Mouse (Mus musculus): Measurements from ENCODE around the gene Rab4a. TPM values are rescaled to one million over a fixed set of nuclear protein-coding genes. Genes with fewer than 3 reads are reported as not detected.

The Rab4a gene
- polyA plus RNA-seq, 1 experiment from 2014 or later, result 36.3 TPM

DNA sequence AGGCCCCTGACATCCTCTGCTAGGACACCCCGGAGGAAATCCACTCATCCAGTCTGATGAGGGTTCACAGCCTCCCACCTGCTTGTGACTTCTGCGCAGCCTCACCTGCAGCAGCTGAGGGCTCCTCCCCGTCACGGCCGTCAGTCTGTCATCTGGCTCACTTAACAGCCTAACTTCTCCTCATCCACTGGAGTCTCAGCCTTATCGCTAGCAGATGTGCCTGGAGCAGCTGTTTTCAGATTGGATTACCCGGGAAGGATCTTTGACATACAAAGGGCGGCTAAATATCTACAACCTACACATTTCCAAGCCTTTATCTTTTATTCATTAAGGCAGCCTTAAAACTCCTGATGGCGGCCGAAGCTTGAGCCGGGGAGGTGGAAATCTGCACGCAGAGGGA lies 32.3 kb upstream of the Rab4a start:
- H3K27me3 ChIP-seq (ENCODE audit: insufficient read depth, low read length), result 0 out of 2 replicates have a peak, but pooled peaks cover 2% of the 10 kb centered on the region
- H3K36me3 ChIP-seq (replicated peaks; ENCODE audit: insufficient read depth, low read length), result no peaks in the 10 kb centered on the region
- H3K9ac ChIP-seq (replicated peaks), result no peak overlapping the region
- H3K9me3 ChIP-seq (ENCODE audit: low read length), result no peaks in the 10 kb centered on the region
- peaks cover 8% of the 10 kb centered on the region; the same call in 1 of the 2 replicates for H3K4me1 ChIP-seq (ENCODE audit: insufficient read depth)
- WGBS (ENCODE audit: insufficient replicate concordance), result 64% methylated on average over 12 of the region's 12 CpGs
- ATAC-seq, result no peak
- DNase-seq, result no peak
- H3K4me3 ChIP-seq (ENCODE audit: low read depth, low read length), result no peak overlapping the region
- no peak overlapping the region for H3K4me2 ChIP-seq (ENCODE audit: low read depth, low read length)
- TF ChIP-seq EP300 (IDR thresholded peaks at IDR 0.05; ENCODE audit: low read depth), result no peak
- no peak for TF ChIP-seq CTCF (IDR thresholded peaks at IDR 0.05; ENCODE audit: low read depth)
- no peak overlapping the region for H3K27ac ChIP-seq (ENCODE audit: low read depth)

- Histone ChIP-seq H3K4me3 (ENCODE audit: low read depth, low read length) (no peak overlapping the region), H3K4me2 (ENCODE audit: low read depth, low read length) (no peak overlapping the region), H3K9me3 (ENCODE audit: low read length) (no peaks in the 10 kb centered on the region), H3K4me1 (ENCODE audit: insufficient read depth) (peaks cover 8% of the 10 kb centered on the region; the same call in 1 of the 2 replicates), H3K27me3 (ENCODE audit: insufficient read depth, low read length) (0 out of 2 replicates have a peak, but pooled peaks cover 2% of the 10 kb centered on the region), H3K27ac (ENCODE audit: low read depth) (no peak overlapping the region), H3K36me3 (replicated peaks; ENCODE audit: insufficient read depth, low read length) (no peaks in the 10 kb centered on the region), H3K9ac (replicated peaks) (no peak overlapping the region)
- ATAC-seq (no peak), DNase-seq (no peak)
- TF ChIP-seq EP300 (IDR thresholded peaks at IDR 0.05; ENCODE audit: low read depth), result no peak
- no peak for TF ChIP-seq CTCF (IDR thresholded peaks at IDR 0.05; ENCODE audit: low read depth)
- WGBS (ENCODE audit: insufficient replicate concordance), result 91% methylated on average over 1 of the region's 1 CpGs
Observed at GRCm38 (mm10) chr8:123774491-123774890, 31.3 kb upstream of the Rab4a start.

DNA sequence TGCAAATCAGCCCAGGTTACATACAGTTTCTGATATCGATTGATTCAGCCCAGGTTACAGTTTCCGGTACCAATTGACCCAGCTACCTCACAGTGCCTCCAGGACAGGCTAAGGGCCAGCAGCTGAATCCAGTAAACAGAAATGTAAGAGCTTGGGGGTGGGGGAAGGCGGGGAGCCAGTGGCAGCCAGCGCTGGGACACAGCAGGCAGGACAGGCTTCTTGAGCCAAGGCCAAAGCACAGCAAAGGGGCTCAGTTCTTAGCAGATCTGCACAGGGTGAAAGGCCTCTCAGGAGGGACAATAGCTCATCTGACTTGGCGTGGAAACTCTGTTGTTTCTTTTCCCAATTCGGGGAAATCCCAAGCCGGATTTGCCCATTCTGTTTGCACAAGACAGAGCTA lies 28.5 kb upstream of the Rab4a start:
- Histone ChIP-seq H3K4me3 (ENCODE audit: low read depth, low read length) (no peak overlapping the region), H3K4me1 (ENCODE audit: insufficient read depth) (peaks cover 8% of the 10 kb centered on the region), H3K9me3 (ENCODE audit: low read length) (no peaks in the 10 kb centered on the region), H3K27me3 (ENCODE audit: insufficient read depth, low read length) (0 out of 2 replicates have a peak, but pooled peaks cover 2% of the 10 kb centered on the region), H3K9ac (replicated peaks) (no peak overlapping the region), H3K27ac (ENCODE audit: low read depth) (peak overlapping the region; percentile 60; the same call in 1 of the 2 replicates), H3K4me2 (ENCODE audit: low read depth, low read length) (no peak overlapping the region), H3K36me3 (replicated peaks; ENCODE audit: insufficient read depth, low read length) (no peaks in the 10 kb centered on the region)
- TF ChIP-seq CTCF (IDR thresholded peaks at IDR 0.05; ENCODE audit: low read depth) (no peak), EP300 (IDR thresholded peaks at IDR 0.05; ENCODE audit: low read depth) (no peak)
- ATAC-seq (peak; percentile 83), DNase-seq (peak; percentile 58)
- WGBS (ENCODE audit: insufficient replicate concordance), result 44% methylated on average over 7 of the region's 7 CpGs

- Histone ChIP-seq H3K27ac (ENCODE audit: low read depth) (no peak overlapping the region), H3K27me3 (ENCODE audit: insufficient read depth, low read length) (0 out of 2 replicates have a peak, but pooled peaks cover 2% of the 10 kb centered on the region), H3K4me3 (ENCODE audit: low read depth, low read length) (no peak overlapping the region), H3K4me1 (ENCODE audit: insufficient read depth) (peaks cover 8% of the 10 kb centered on the region), H3K36me3 (replicated peaks; ENCODE audit: insufficient read depth, low read length) (no peaks in the 10 kb centered on the region), H3K4me2 (ENCODE audit: low read depth, low read length) (no peak overlapping the region), H3K9ac (replicated peaks) (no peak overlapping the region), H3K9me3 (ENCODE audit: low read length) (no peaks in the 10 kb centered on the region)
- ATAC-seq (no peak), DNase-seq (no peak)
- 49% methylated on average over 3 of the region's 3 CpGs for WGBS (ENCODE audit: insufficient replicate concordance)
- TF ChIP-seq CTCF (IDR thresholded peaks at IDR 0.05; ENCODE audit: low read depth) (no peak), EP300 (IDR thresholded peaks at IDR 0.05; ENCODE audit: low read depth) (no peak)
Observed at GRCm38 (mm10) chr8:123780471-123780870, 25.3 kb upstream of the Rab4a start.

GRCm38 (mm10) chr8:123781256-123781655 lies 24.5 kb upstream of the Rab4a start:
- TF ChIP-seq CTCF (IDR thresholded peaks at IDR 0.05; ENCODE audit: low read depth) (no peak), EP300 (IDR thresholded peaks at IDR 0.05; ENCODE audit: low read depth) (no peak)
- Histone ChIP-seq H3K27me3 (ENCODE audit: insufficient read depth, low read length) (0 out of 2 replicates have a peak, but pooled peaks cover 2% of the 10 kb centered on the region), H3K9me3 (ENCODE audit: low read length) (no peaks in the 10 kb centered on the region), H3K4me2 (ENCODE audit: low read depth, low read length) (no peak overlapping the region), H3K4me3 (ENCODE audit: low read depth, low read length) (no peak overlapping the region), H3K36me3 (replicated peaks; ENCODE audit: insufficient read depth, low read length) (no peaks in the 10 kb centered on the region), H3K4me1 (ENCODE audit: insufficient read depth) (peaks cover 8% of the 10 kb centered on the region), H3K9ac (replicated peaks) (no peak overlapping the region), H3K27ac (ENCODE audit: low read depth) (no peak overlapping the region)
- DNase-seq, result peak; percentile 48
- 44% methylated on average over 8 of the region's 8 CpGs for WGBS (ENCODE audit: insufficient replicate concordance)
- peak; percentile 79 for ATAC-seq

DNA sequence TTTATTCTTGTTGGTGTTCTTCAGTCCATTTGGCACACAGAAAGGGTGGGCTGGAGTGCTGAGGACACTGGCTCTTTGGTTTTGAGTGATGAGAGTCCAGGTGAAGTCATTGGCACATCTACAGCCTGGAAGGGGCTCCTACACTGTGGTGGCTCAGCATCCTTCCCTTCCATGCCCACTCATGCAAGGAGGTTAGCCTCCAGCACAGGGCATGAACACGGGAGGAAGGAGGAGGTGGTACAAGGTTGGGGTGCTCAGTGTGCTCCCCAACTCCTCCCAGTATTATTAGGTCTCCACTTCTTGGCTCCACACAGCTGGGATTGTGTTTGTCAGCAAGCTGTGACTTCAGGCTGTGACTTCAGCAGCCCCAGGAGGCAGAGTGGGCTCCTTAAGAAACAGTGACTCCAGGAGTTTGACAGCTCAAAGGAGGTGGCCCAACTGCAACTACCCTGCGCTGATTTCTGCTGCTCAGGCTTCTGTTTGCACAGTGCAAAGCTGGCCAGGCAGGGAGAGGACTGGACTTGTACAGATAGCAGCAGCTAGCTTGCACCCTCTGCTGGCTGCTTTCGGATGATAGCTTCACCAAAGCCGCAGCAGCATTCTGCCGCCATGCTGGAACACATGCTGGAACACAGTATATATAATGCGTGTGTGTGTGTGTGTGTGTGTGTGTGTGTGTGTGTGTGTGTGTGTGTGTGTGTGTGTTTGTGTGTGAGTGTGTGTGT lies 22.1 kb upstream of the Rab4a start:
- H3K9ac ChIP-seq (replicated peaks), result no peak overlapping the region
- H3K36me3 ChIP-seq (replicated peaks; ENCODE audit: insufficient read depth, low read length), result no peaks in the 10 kb centered on the region
- no peak overlapping the region for H3K27ac ChIP-seq (ENCODE audit: low read depth)
- no peak overlapping the region for H3K4me3 ChIP-seq (ENCODE audit: low read depth, low read length)
- DNase-seq (peak; percentile 84), ATAC-seq (peak; percentile 78)
- no peak for TF ChIP-seq EP300 (IDR thresholded peaks at IDR 0.05; ENCODE audit: low read depth)
- TF ChIP-seq CTCF (IDR thresholded peaks at IDR 0.05; ENCODE audit: low read depth), result peak; percentile 90
- WGBS (ENCODE audit: insufficient replicate concordance), result 6% methylated on average over 6 of the region's 6 CpGs
- H3K4me1 ChIP-seq (ENCODE audit: insufficient read depth), result peaks cover 4% of the 10 kb centered on the region
- H3K9me3 ChIP-seq (ENCODE audit: low read length), result no peaks in the 10 kb centered on the region
- no peak overlapping the region for H3K4me2 ChIP-seq (ENCODE audit: low read depth, low read length)
- no peaks in the 10 kb centered on the region for H3K27me3 ChIP-seq (ENCODE audit: insufficient read depth, low read length)
